Mouse (Mus musculus) CH12.LX (cell line): Measurements from ENCODE around the gene Ttc39b. TPM values are rescaled to one million over a fixed set of nuclear protein-coding genes. Genes with fewer than 3 reads are reported as not detected.

Experiments used
- DNase-seq: peaks from one replicate; pipeline ENCODE4 v3.0.0-alpha.2; 2013; ENCODE audit errors: extremely low read depth
- H3K27ac ChIP-seq: 2 replicates; pipeline ENCODE4 v1.5.1; 2012; ENCODE audit warnings: low read depth, mild to moderate bottlenecking, control low read depth, moderate library complexity; ENCODE audit not compliant: insufficient read depth
- H3K27me3 ChIP-seq: replicated peaks from 2 replicates; pipeline ENCODE3; 2012; ENCODE audit warnings: inconsistent platforms
- H3K36me3 ChIP-seq, 2 experiments: replicated peaks in 1 of 2; 2 replicates each; pipeline versions ENCODE3 to v1.6.1; 2012; ENCODE audit warnings: inconsistent platforms in 1 of 2, low read length in 1 of 2, mild to moderate bottlenecking in 1 of 2, mixed read lengths in 1 of 2, moderate library complexity in 1 of 2; ENCODE audit not compliant: control insufficient read depth in 1 of 2, insufficient read depth in 1 of 2
- H3K4me1 ChIP-seq, 2 experiments: 2 replicates each; pipeline ENCODE4 v1.6.1; 2012; ENCODE audit warnings: inconsistent platforms in 1 of 2, moderate library complexity in 1 of 2; ENCODE audit not compliant: insufficient read depth in 2 of 2, control insufficient read depth in 1 of 2
- H3K4me2 ChIP-seq: 2 replicates; pipeline ENCODE4 v1.6.1; 2012; ENCODE audit warnings: low read depth, mild to moderate bottlenecking, control low read depth; ENCODE audit not compliant: poor library complexity, insufficient read depth, severe bottlenecking
- H3K4me3 ChIP-seq, 3 experiments: fragments of 150-350 bp in 1 of 3; sonication (generic) in 1 of 3; replicated peaks in 1 of 3; 2 replicates each; pipeline versions ENCODE3 to v1.5.1; 2011 to 2012; ENCODE audit warnings: low read depth in 2 of 3, low read length in 2 of 3, mild to moderate bottlenecking in 2 of 3, moderate library complexity in 2 of 3, control low read depth in 1 of 3, improper control_type of control experiment in 1 of 3, inconsistent platforms in 1 of 3, mixed read lengths in 1 of 3; ENCODE audit not compliant: poor library complexity in 1 of 3
- H3K79me2 ChIP-seq: replicated peaks from 2 replicates; pipeline ENCODE4 v1.6.1; 2012; ENCODE audit warnings: mild to moderate bottlenecking, moderate library complexity; ENCODE audit not compliant: control insufficient read depth, poor library complexity, insufficient read depth, severe bottlenecking; ENCODE audit errors: extremely low read depth
- H3K9ac ChIP-seq: 2 replicates; pipeline ENCODE4 v1.6.1; 2012; ENCODE audit warnings: low read depth, mild to moderate bottlenecking, control low read depth, moderate library complexity; ENCODE audit not compliant: insufficient read depth
- H3K9me3 ChIP-seq: replicated peaks from 2 replicates; pipeline ENCODE3; 2012; ENCODE audit warnings: low read length, inconsistent platforms, mixed read lengths
- CHD1 ChIP-seq: IDR thresholded peaks from 2 replicates; pipeline ENCODE4 v1.6.1; 2012; ENCODE audit warnings: low read depth, low read length, improper control_type of control experiment, inconsistent platforms
- E2F4 ChIP-seq: IDR thresholded peaks from 2 replicates; pipeline ENCODE4 v1.6.1; 2011; ENCODE audit warnings: low read depth, low read length, improper control_type of control experiment; ENCODE audit not compliant: insufficient replicate concordance
- ELF1 ChIP-seq: IDR thresholded peaks from 2 replicates; pipeline ENCODE4 v1.6.1; 2014; ENCODE audit warnings: low read depth, mild to moderate bottlenecking, inconsistent platforms, low read length, improper control_type of control experiment
- EP300 ChIP-seq: IDR thresholded peaks from 2 replicates; pipeline ENCODE4 v1.6.1; 2011; ENCODE audit warnings: low read length, improper control_type of control experiment
- HCFC1 ChIP-seq: IDR thresholded peaks from 2 replicates; pipeline ENCODE4 v1.6.1; 2012; ENCODE audit warnings: low read depth, mild to moderate bottlenecking, inconsistent platforms, low read length, improper control_type of control experiment
- IRF4 ChIP-seq: IDR thresholded peaks from 2 replicates; pipeline ENCODE4 v1.6.1; 2014; ENCODE audit warnings: low read depth, mild to moderate bottlenecking, inconsistent platforms, low read length, improper control_type of control experiment
- JUND ChIP-seq: conservative IDR thresholded peaks from 2 replicates; pipeline ENCODE4 v1.6.1; 2011; ENCODE audit warnings: low read depth, low read length, improper control_type of control experiment
- KAT2A ChIP-seq: IDR thresholded peaks from 2 replicates; pipeline ENCODE4 v1.6.1; 2012; ENCODE audit warnings: low read length, improper control_type of control experiment, inconsistent platforms; ENCODE audit not compliant: insufficient replicate concordance
- MAFK ChIP-seq: IDR thresholded peaks from 2 replicates; pipeline ENCODE4 v1.6.1; 2011; ENCODE audit warnings: low read length, improper control_type of control experiment; ENCODE audit not compliant: insufficient replicate concordance
- MAX ChIP-seq: IDR thresholded peaks from 2 replicates; pipeline ENCODE4 v1.6.1; 2011; ENCODE audit warnings: low read length, improper control_type of control experiment
- MAZ ChIP-seq: IDR thresholded peaks from 2 replicates; pipeline ENCODE4 v1.6.1; 2012; ENCODE audit warnings: low read depth, mild to moderate bottlenecking, inconsistent platforms, low read length, improper control_type of control experiment, moderate library complexity
- MEF2A ChIP-seq: IDR thresholded peaks from 2 replicates; pipeline ENCODE4 v1.6.1; 2014; ENCODE audit warnings: low read depth, mild to moderate bottlenecking, inconsistent platforms, low read length, improper control_type of control experiment, borderline replicate concordance
- MXI1 ChIP-seq: IDR thresholded peaks from 2 replicates; pipeline ENCODE4 v1.6.1; 2011; ENCODE audit warnings: mild to moderate bottlenecking, low read depth, low read length, improper control_type of control experiment
- MYC ChIP-seq: IDR thresholded peaks from 2 replicates; pipeline ENCODE4 v1.6.1; 2011; ENCODE audit warnings: low read depth, mild to moderate bottlenecking, improper control_type of control experiment, low read length
- NRF1 ChIP-seq: IDR thresholded peaks from 2 replicates; pipeline ENCODE4 v1.6.1; 2014; ENCODE audit warnings: low read depth, mild to moderate bottlenecking, inconsistent platforms, low read length, improper control_type of control experiment, moderate library complexity
- PAX5 ChIP-seq: IDR thresholded peaks from 2 replicates; pipeline ENCODE4 v1.6.1; 2012; ENCODE audit warnings: low read length, inconsistent platforms, mixed read lengths
- POLR2A ChIP-seq: IDR thresholded peaks from 2 replicates; pipeline ENCODE4 v1.6.1; 2011; ENCODE audit warnings: low read depth, mild to moderate bottlenecking, improper control_type of control experiment, low read length
- RCOR1 ChIP-seq: conservative IDR thresholded peaks from 2 replicates; pipeline ENCODE4 v1.6.1; 2012; ENCODE audit warnings: low read depth, mild to moderate bottlenecking, inconsistent platforms, low read length, improper control_type of control experiment
- SIN3A ChIP-seq: IDR thresholded peaks from 2 replicates; pipeline ENCODE4 v1.6.1; 2012; ENCODE audit warnings: low read length, improper control_type of control experiment, inconsistent platforms
- TCF12 ChIP-seq: IDR thresholded peaks from 2 replicates; pipeline ENCODE4 v1.6.1; 2014; ENCODE audit warnings: low read depth, mild to moderate bottlenecking, inconsistent platforms, low read length, improper control_type of control experiment
- ZC3H11A ChIP-seq: IDR thresholded peaks from 2 replicates; pipeline ENCODE4 v1.6.1; 2012; ENCODE audit warnings: low read depth, mild to moderate bottlenecking, inconsistent platforms, low read length, improper control_type of control experiment
- ZKSCAN1 ChIP-seq: IDR thresholded peaks from 2 replicates; pipeline ENCODE4 v1.6.1; 2012; ENCODE audit warnings: low read depth, inconsistent platforms, low read length, improper control_type of control experiment, borderline replicate concordance
- ZMIZ1 ChIP-seq: IDR thresholded peaks from 2 replicates; pipeline ENCODE4 v1.6.1; 2012; ENCODE audit warnings: low read depth, mild to moderate bottlenecking, inconsistent platforms, low read length, improper control_type of control experiment
- ZNF384 ChIP-seq: IDR thresholded peaks from 2 replicates; pipeline ENCODE4 v1.6.1; 2012; ENCODE audit warnings: low read depth, low read length, improper control_type of control experiment, inconsistent platforms
- dilution Hi-C: fragments of 300-500 bp; cut with MboI; formaldehyde crosslinking; loops from 2 replicates; pipeline ENCODE4 v1.14.3; 2020; ENCODE audit warnings: low sequenced_read_pairs; ENCODE audit not compliant: extremely low pct_unique_long_range_greater_than_20kb, extremely low pct_ligation_motif_present
- in situ Hi-C: fragments of 300-500 bp; cut with MboI; formaldehyde crosslinking; loops from 3 replicates; pipeline ENCODE4 v1.14.3; 2019; ENCODE audit warnings: low sequenced_read_pairs, low pct_ligation_motif_present, low pct_unique_long_range_greater_than_20kb, mixed read lengths
- polyA plus RNA-seq: library from polyadenylated mRNA; unstranded; fragments of >175 nt; gene quantifications from 2 replicates; pipeline ENCODE4 v1.2.1, GENCODE M21; 2012; ENCODE audit warnings: low read depth; ENCODE audit not compliant: insufficient read length
- total RNA-seq, 2 experiments: library from RNA; depleted of rRNA; stranded (reverse); fragments of 300-350 nt in 1 of 2; fragments of >200 nt in 1 of 2; gene quantifications; 2 replicates each; pipeline ENCODE4 v1.2.3; 2012 to 2014

Gene Ttc39b
- total and polyA plus RNA-seq, 3 experiments = 12.6 to 16.7 (median 15.7) TPM

- TF ChIP-seq MAX (no peak), EP300 (no peak), POLR2A (no peak), JUND (no peak), NRF1 (no peak), ZKSCAN1 (no peak), ZMIZ1 (no peak), RCOR1 (no peak), PAX5 (no peak), CHD1 (no peak), MAZ (no peak), MYC (no peak), MEF2A (no peak), E2F4 (no peak), ZC3H11A (no peak), MXI1 (no peak)
- DNase-seq = no peak
- dilution Hi-C loops (no loop called here), in situ Hi-C loops (no loop called here)
- Histone ChIP-seq H3K4me1 (no peaks in the 10 kb centered on the region), H3K79me2 (no peaks in the 10 kb centered on the region), H3K36me3 (peaks cover 0 to 13% of the 10 kb centered on the region in 2 experiments), H3K27me3 (no peaks in the 10 kb centered on the region), H3K27ac (no peak overlapping the region), H3K9ac (no peak overlapping the region), H3K4me3 (no peak overlapping the region), H3K4me2 (no peak overlapping the region), H3K9me3 (no peaks in the 10 kb centered on the region)
Measured at GRCm38 (mm10) chr4:83284768-83285350, 39.2 kb downstream of the Ttc39b start.

- DNase-seq = no peak
- Histone ChIP-seq H3K79me2 (no peaks in the 10 kb centered on the region), H3K4me2 (no peak overlapping the region), H3K27ac (no peak overlapping the region), H3K4me1 (no peaks in the 10 kb centered on the region), H3K9me3 (no peaks in the 10 kb centered on the region), H3K9ac (no peak overlapping the region), H3K36me3 (peaks cover 0 to 15% of the 10 kb centered on the region in 2 experiments), H3K27me3 (no peaks in the 10 kb centered on the region), H3K4me3 (no peak overlapping the region)
- dilution Hi-C loops (no loop called here), in situ Hi-C loops (no loop called here)
- TF ChIP-seq KAT2A (no peak), ZNF384 (no peak), JUND (no peak), POLR2A (no peak), MEF2A (no peak), CHD1 (no peak), NRF1 (no peak), IRF4 (no peak), MAFK (no peak), TCF12 (no peak), SIN3A (no peak), MYC (no peak), ELF1 (no peak), E2F4 (no peak), MXI1 (no peak), EP300 (no peak), HCFC1 (no peak)
Measured at GRCm38 (mm10) chr4:83283973-83284767, 39.9 kb downstream of the Ttc39b start.
